Comparison of ENCODE assay signal across 7 mouse cellular contexts in the genomic region with DNA sequence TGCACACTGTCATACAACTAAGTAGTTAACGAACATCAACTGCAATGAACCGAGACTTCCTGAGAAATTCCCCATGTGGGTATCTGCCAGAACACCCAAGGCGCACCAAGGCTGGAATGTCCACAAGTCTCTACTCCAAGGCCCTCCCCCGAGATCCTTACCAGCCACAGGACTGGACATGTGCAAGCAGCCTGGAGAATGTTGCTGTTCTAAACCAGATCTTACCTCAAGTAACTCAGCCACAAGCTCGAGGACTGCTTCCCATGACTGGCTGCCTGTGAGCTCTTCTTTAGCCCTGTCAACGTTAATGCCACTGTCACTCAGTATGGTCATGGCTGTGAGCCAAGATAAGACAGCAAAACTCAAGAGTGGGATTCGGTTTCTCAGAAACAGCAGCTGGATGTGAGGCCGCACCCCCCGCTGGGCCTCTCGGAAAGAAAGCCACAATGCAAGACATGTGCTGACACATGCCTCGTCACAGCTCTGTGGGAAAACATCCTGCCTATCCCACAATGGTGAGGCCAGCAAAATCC. TPM values are rescaled to one million over a fixed set of nuclear protein-coding genes. Genes with fewer than 3 reads are reported as not detected.
A peak's percentile ranks its signal among the peaks of the same experiment; 100 is the strongest.
DNase-seq lines count a peak whose midpoint lies in the region; ATAC-seq and TF ChIP-seq lines count a peak whose summit lies in the region.

No protein-coding gene starts in this region.

- H3K4me3 ChIP-seq in G1E (ENCODE audit: low read depth, low read length) = peak overlapping the region; percentile 65

- peaks cover 38% of the 10 kb centered on the region for H3K36me3 ChIP-seq in G1E (replicated peaks)

- H3K9me3 ChIP-seq in G1E (replicated peaks) = no peaks in the 10 kb centered on the region

- peaks cover 87% of the 10 kb centered on the region for H3K4me1 ChIP-seq in G1E (ENCODE audit: insufficient read depth, low read depth, low read length)

- DNase-seq in 3T3-L1 (ENCODE audit: low read depth, low spot score) (peak; percentile 62), G1E (ENCODE audit: low spot score) (peak; percentile 83)
- DNase-seq in gastrocnemius, postnatal 25 days = peak; percentile 34
- DNase-seq in kidney, postnatal 4 days = peak; percentile 50 to 72
- peak; percentile 43 for DNase-seq in naive thymus-derived CD4-positive, alpha-beta T cell, adult 2 months (ENCODE audit: low read depth)
- no peak for DNase-seq in cerebellum, postnatal 25 days
- no peak for DNase-seq in layer of hippocampus, postnatal 14 days (ENCODE audit: low spot score in 2 of 2)

- H3K27me3 ChIP-seq in G1E (ENCODE audit: insufficient read depth, low read length) = no peaks in the 10 kb centered on the region

- peak; percentile 90 for ATAC-seq in G1E (ENCODE audit: extremely low read depth, insufficient number of reproducible peaks, low FRiP score, poor library complexity, severe bottlenecking)

- no peak for TF ChIP-seq CTCF in G1E (IDR thresholded peaks at IDR 0.05; ENCODE audit: low read depth, low read length)

RNA-seq across cellular contexts. Expression of a gene that starts 42.4 kb away (rescaled TPM):
- total RNA-seq in G1E (2014; fragmentation: Nextera tagmentation) (110 TPM in 2 replicates), G1E (2017) (33.4 and 34.0 TPM in 2 replicates)
- 69.8 and 74.5 TPM in 2 replicates for polyA plus RNA-seq in G1E (2012)
- 10 to 100 TPM; 37.9 to 46.2 TPM for total RNA-seq in gastrocnemius, postnatal 25 days (2021)
- 10 to 100 TPM; 24.7 to 33.3 TPM for total RNA-seq in layer of hippocampus, postnatal 14 days (2021)

Comparison
In these comparisons a context has a peak if more than half of its experiments do, and no peak if none do; other contexts are left out.
1. DNase-seq: peak in 3T3-L1 (single experiment), G1E (single experiment), gastrocnemius, postnatal 25 days (single experiment), kidney, postnatal 4 days (2 of 2) and naive thymus-derived CD4-positive, alpha-beta T cell, adult 2 months (single experiment); none in cerebellum, postnatal 25 days (0 of 2) and layer of hippocampus, postnatal 14 days (0 of 2).